Mouse (Mus musculus): ENCODE data around the gene Golim4.

The Golim4 gene

DNA sequence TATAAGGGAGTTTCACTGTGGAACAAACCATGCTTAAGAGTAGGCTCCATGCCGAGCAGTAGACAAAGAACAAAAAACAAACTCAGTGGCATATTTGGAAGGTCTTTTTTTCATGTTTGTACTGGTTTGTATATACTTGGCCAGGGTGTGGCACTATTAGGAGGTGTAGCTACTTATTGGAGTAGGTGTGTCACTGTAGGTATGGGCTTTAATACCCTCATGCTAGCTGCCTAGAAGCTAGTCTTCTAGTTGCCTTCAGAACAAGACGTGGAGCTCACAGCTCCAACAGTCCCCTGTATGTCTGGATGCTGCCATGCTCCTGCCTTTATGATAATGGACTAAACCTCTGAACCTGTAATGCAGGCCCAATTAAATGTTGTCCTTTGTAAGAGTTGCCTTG is 20.6 kb downstream of the Golim4 start:
- peaks cover 17% of the 10 kb centered on the region for H3K9me3 ChIP-seq (ENCODE audit: low read length)
- TF ChIP-seq CTCF (conservative IDR thresholded peaks at IDR 0.05; ENCODE audit: low read length) (no peak), POU5F1 (IDR thresholded peaks at IDR 0.05; ENCODE audit: borderline replicate concordance, low read length) (no peak), NANOG (IDR thresholded peaks at IDR 0.05; ENCODE audit: borderline replicate concordance, low read length) (no peak)

GRCm38 (mm10) chr3:75930659-75931225 is 26.0 kb downstream of the Golim4 start:
- Histone ChIP-seq H3K9me3 (ENCODE audit: low read length) (peaks cover 5% of the 10 kb centered on the region; the same call in 1 of the 2 replicates), H3K4me1 (replicated peaks; ENCODE audit: low read depth, low read length) (no peaks in the 10 kb centered on the region), H3K36me3 (ENCODE audit: insufficient read depth, low read length) (no peaks in the 10 kb centered on the region), H3K27me3 (ENCODE audit: insufficient read depth, low read length) (no peaks in the 10 kb centered on the region), H3K4me3 (replicated peaks; ENCODE audit: low read length) (no peak overlapping the region)
- TF ChIP-seq NANOG (IDR thresholded peaks at IDR 0.05; ENCODE audit: borderline replicate concordance, low read length) (no peak), POU5F1 (IDR thresholded peaks at IDR 0.05; ENCODE audit: borderline replicate concordance, low read length) (no peak), CTCF (conservative IDR thresholded peaks at IDR 0.05; ENCODE audit: low read length) (no peak)

More for the DNA sequence above, 20.6 kb downstream of the Golim4 start:
- Histone ChIP-seq H3K4me3 (replicated peaks; ENCODE audit: low read length) (no peak overlapping the region), H3K27me3 (ENCODE audit: insufficient read depth, low read length) (no peaks in the 10 kb centered on the region), H3K36me3 (ENCODE audit: insufficient read depth, low read length) (no peaks in the 10 kb centered on the region), H3K4me1 (replicated peaks; ENCODE audit: low read depth, low read length) (no peaks in the 10 kb centered on the region)

GRCm38 (mm10) chr3:75929926-75930548 is 26.7 kb downstream of the Golim4 start:
- no peak for TF ChIP-seq POU5F1 (IDR thresholded peaks at IDR 0.05; ENCODE audit: borderline replicate concordance, low read length)
- no peak for TF ChIP-seq NANOG (IDR thresholded peaks at IDR 0.05; ENCODE audit: borderline replicate concordance, low read length)
- TF ChIP-seq CTCF (conservative IDR thresholded peaks at IDR 0.05; ENCODE audit: low read length) = no peak
- no peak overlapping the region for H3K4me3 ChIP-seq (replicated peaks; ENCODE audit: low read length)
- no peaks in the 10 kb centered on the region for H3K27me3 ChIP-seq (ENCODE audit: insufficient read depth, low read length)
- no peaks in the 10 kb centered on the region for H3K4me1 ChIP-seq (replicated peaks; ENCODE audit: low read depth, low read length)
- peaks cover 5% of the 10 kb centered on the region; the same call in 1 of the 2 replicates for H3K9me3 ChIP-seq (ENCODE audit: low read length)
- H3K36me3 ChIP-seq (ENCODE audit: insufficient read depth, low read length) = no peaks in the 10 kb centered on the region

GRCm38 (mm10) chr3:75926327-75926726 is 30.4 kb downstream of the Golim4 start:
- H3K4me1 ChIP-seq (replicated peaks; ENCODE audit: low read depth, low read length) = no peaks in the 10 kb centered on the region
- H3K4me3 ChIP-seq (replicated peaks; ENCODE audit: low read length) = no peak overlapping the region
- TF ChIP-seq CTCF (conservative IDR thresholded peaks at IDR 0.05; ENCODE audit: low read length) = no peak
- TF ChIP-seq NANOG (IDR thresholded peaks at IDR 0.05; ENCODE audit: borderline replicate concordance, low read length) = no peak
- no peak for TF ChIP-seq POU5F1 (IDR thresholded peaks at IDR 0.05; ENCODE audit: borderline replicate concordance, low read length)
- H3K27me3 ChIP-seq (ENCODE audit: insufficient read depth, low read length) = no peaks in the 10 kb centered on the region
- H3K36me3 ChIP-seq (ENCODE audit: insufficient read depth, low read length) = no peaks in the 10 kb centered on the region
- H3K9me3 ChIP-seq (ENCODE audit: low read length) = no peaks in the 10 kb centered on the region

DNA sequence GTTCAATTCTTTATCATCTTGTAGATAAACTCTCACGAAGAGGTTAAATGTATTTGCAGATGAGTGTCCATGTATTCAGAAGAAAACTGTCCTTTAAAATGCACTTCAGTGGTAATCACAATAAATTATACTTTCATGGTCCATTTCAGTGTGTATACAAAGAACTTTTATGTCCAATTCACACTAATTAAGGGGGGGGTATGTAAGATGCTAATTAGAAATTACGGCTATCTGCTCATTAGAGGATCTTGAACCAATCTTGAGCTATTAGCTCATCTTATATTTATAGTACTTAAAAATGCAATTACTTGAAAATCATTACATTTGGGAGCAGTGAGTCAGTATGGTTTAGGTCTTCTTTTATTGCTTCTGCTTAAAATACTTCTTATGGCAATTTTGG is 31.6 kb downstream of the Golim4 start:
- no peaks in the 10 kb centered on the region for H3K36me3 ChIP-seq (ENCODE audit: insufficient read depth, low read length)
- H3K9me3 ChIP-seq (ENCODE audit: low read length) = no peaks in the 10 kb centered on the region
- H3K4me1 ChIP-seq (replicated peaks; ENCODE audit: low read depth, low read length) = no peaks in the 10 kb centered on the region
- no peak overlapping the region for H3K4me3 ChIP-seq (replicated peaks; ENCODE audit: low read length)
- H3K27me3 ChIP-seq (ENCODE audit: insufficient read depth, low read length) = no peaks in the 10 kb centered on the region
- TF ChIP-seq NANOG (IDR thresholded peaks at IDR 0.05; ENCODE audit: borderline replicate concordance, low read length) = no peak
- TF ChIP-seq POU5F1 (IDR thresholded peaks at IDR 0.05; ENCODE audit: borderline replicate concordance, low read length) = no peak
- no peak for TF ChIP-seq CTCF (conservative IDR thresholded peaks at IDR 0.05; ENCODE audit: low read length)

DNA sequence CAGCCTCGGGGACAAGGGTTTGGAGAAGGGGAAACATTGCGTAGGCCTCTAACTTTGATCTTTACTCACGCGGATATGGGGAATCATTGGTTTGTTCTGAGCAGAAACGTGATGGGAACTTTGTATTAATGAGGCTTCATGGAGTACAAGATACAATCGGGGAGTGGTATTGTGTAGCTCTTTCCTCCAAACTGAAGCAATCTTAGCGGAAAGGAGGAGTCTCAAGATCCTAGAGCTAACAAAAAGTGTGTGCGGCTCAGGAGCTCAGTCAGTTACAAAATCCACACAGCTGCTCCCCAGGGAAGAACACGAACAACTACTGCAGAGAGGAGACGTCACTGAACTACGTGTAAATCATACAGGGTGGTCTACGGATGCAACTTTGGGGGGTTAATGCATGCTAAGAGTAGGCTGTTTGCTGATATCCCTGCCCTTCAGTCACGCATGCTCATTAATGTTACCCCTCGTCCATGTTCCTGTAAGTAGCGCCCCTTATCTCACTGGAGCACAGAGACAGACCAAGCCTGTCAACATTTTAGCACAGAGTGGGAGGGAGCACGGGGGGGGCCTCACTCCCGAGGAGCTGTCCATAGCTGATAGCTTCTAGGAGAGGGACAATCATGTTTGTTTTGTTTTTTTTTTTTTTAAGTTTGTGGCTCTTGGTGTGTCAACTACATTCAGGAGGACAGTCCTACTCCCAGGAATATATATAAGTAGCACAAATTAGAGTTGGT is 38.8 kb downstream of the Golim4 start:
- no peaks in the 10 kb centered on the region for H3K4me1 ChIP-seq (replicated peaks; ENCODE audit: low read depth, low read length)
- TF ChIP-seq NANOG (IDR thresholded peaks at IDR 0.05; ENCODE audit: borderline replicate concordance, low read length) (no peak), CTCF (conservative IDR thresholded peaks at IDR 0.05; ENCODE audit: low read length) (no peak), POU5F1 (IDR thresholded peaks at IDR 0.05; ENCODE audit: borderline replicate concordance, low read length) (no peak)
- H3K27me3 ChIP-seq (ENCODE audit: insufficient read depth, low read length) = no peaks in the 10 kb centered on the region
- no peaks in the 10 kb centered on the region for H3K36me3 ChIP-seq (ENCODE audit: insufficient read depth, low read length)
- no peaks in the 10 kb centered on the region for H3K9me3 ChIP-seq (ENCODE audit: low read length)
- H3K4me3 ChIP-seq (replicated peaks; ENCODE audit: low read length) = no peak overlapping the region

DNA sequence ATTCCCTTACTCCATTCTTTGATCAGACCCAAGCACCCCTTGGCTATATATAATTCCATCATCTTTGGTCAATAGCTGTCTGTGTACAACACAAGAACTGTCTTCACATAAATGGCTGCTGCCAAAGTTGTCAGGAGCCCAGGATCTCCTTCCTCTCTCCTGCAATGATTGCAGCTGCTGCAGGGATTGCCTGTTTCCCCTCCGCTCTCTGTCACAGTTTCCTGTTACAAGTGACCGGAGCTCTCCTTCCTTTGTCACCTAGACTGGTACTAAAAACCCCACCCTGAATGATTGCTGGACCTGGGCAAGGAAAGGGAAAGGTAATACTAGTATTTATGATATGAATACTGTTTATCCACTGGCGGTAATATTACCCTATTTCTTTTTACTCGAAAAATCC is 44.0 kb downstream of the Golim4 start:
- Histone ChIP-seq H3K9me3 (ENCODE audit: low read length) (no peaks in the 10 kb centered on the region), H3K4me3 (replicated peaks; ENCODE audit: low read length) (no peak overlapping the region), H3K36me3 (ENCODE audit: insufficient read depth, low read length) (no peaks in the 10 kb centered on the region), H3K27me3 (ENCODE audit: insufficient read depth, low read length) (no peaks in the 10 kb centered on the region), H3K4me1 (replicated peaks; ENCODE audit: low read depth, low read length) (no peaks in the 10 kb centered on the region)
- TF ChIP-seq CTCF (conservative IDR thresholded peaks at IDR 0.05; ENCODE audit: low read length) = no peak
- no peak for TF ChIP-seq POU5F1 (IDR thresholded peaks at IDR 0.05; ENCODE audit: borderline replicate concordance, low read length)
- no peak for TF ChIP-seq NANOG (IDR thresholded peaks at IDR 0.05; ENCODE audit: borderline replicate concordance, low read length)

DNA sequence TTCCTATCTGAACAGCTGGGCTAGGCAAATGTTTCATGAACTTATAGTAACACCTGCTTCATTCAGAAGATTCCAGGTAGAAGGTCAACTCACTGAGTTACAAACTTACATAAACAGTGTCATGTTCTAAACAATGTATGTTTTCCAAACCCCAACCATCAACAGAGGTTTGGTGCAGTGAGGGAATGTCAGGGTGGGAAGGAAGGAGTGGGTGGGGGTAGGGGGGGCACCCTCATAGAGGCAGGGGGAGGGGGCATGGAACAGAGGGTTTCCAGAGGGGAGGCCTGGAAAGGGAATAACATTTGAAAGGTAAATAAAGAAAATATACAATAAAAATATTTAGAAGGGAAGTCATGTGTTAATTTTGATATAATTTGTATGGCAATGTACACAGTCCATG is 46.0 kb downstream of the Golim4 start:
- no peaks in the 10 kb centered on the region for H3K9me3 ChIP-seq (ENCODE audit: low read length)
- no peaks in the 10 kb centered on the region for H3K36me3 ChIP-seq (ENCODE audit: insufficient read depth, low read length)
- H3K27me3 ChIP-seq (ENCODE audit: insufficient read depth, low read length) = no peaks in the 10 kb centered on the region
- TF ChIP-seq NANOG (IDR thresholded peaks at IDR 0.05; ENCODE audit: borderline replicate concordance, low read length) = no peak
- TF ChIP-seq CTCF (conservative IDR thresholded peaks at IDR 0.05; ENCODE audit: low read length) = no peak
- no peak for TF ChIP-seq POU5F1 (IDR thresholded peaks at IDR 0.05; ENCODE audit: borderline replicate concordance, low read length)
- H3K4me1 ChIP-seq (replicated peaks; ENCODE audit: low read depth, low read length) = no peaks in the 10 kb centered on the region
- no peak overlapping the region for H3K4me3 ChIP-seq (replicated peaks; ENCODE audit: low read length)

All from E14TG2a.4 (cell line).